ENCODE assay signal across 8 mouse cellular contexts in genomic region chr3:96172197-96173178, GRCm38 (mm10). TPM values are rescaled to one million over a fixed set of nuclear protein-coding genes. Genes with fewer than 3 reads are reported as not detected.
DNase-seq lines count a peak whose midpoint lies in the region; ATAC-seq and TF ChIP-seq lines count a peak whose summit lies in the region.

Gene Sf3b4 (plus strand): TSS chr3:96172332.

- H3K4me2 ChIP-seq in forebrain, embryonic 14.5 days (ENCODE audit: low read length) = peak within 1 kb of the TSS; percentile 95
- peak within 1 kb of the TSS; percentile 85 for H3K4me2 ChIP-seq in lung, embryonic 15.5 days

- H3K27me3 ChIP-seq in forebrain, embryonic 14.5 days (replicated peaks; ENCODE audit: control insufficient read depth, insufficient read depth, low read length) = no peaks in the 10 kb centered on the region
- no peaks in the 10 kb centered on the region for H3K27me3 ChIP-seq in lung, embryonic 15.5 days

- H3K9me3 ChIP-seq in ES-E14 (ENCODE audit: control insufficient read depth, insufficient read depth, low read depth, low read length) = no peaks in the 10 kb centered on the region
- no peaks in the 10 kb centered on the region for H3K9me3 ChIP-seq in forebrain, embryonic 14.5 days (replicated peaks; ENCODE audit: control insufficient read depth, low read length)
- H3K9me3 ChIP-seq in lung, embryonic 15.5 days = no peaks in the 10 kb centered on the region

- peak; percentile 82 for DNase-seq in ES-E14 (ENCODE audit: low read depth, low spot score)
- DNase-seq in forebrain, embryonic 14.5 days (ENCODE audit: low spot score) = peak; percentile 96
- peak; percentile 82 to 86 for DNase-seq in heart, postnatal 14 days
- peak; percentile 82 to 83 for DNase-seq in layer of hippocampus, adult 2 months (ENCODE audit: low spot score in 2 of 2)
- peak; percentile 73 for DNase-seq in ovary, adult 18-20 months (ENCODE audit: low spot score)
- peak; percentile 95 for DNase-seq in thymus, postnatal 0 days (ENCODE audit: low spot score)

- ATAC-seq in cerebellum, adult (ENCODE audit: insufficient number of reproducible peaks, low FRiP score, low TSS enrichment) = peak; percentile 84
- ATAC-seq in forebrain, embryonic 14.5 days = peak; percentile 95
- peak; percentile 93 for ATAC-seq in lung, embryonic 15.5 days (ENCODE audit: borderline replicate concordance, extremely low read depth, low FRiP score, low TSS enrichment)

- WGBS in forebrain, embryonic 14.5 days = under 1% methylated on average over 53 of the region's 58 CpGs
- WGBS in lung, embryonic 15.5 days = under 1% methylated on average over 51 of the region's 58 CpGs

- peaks cover 5 to 14% of the 10 kb centered on the region in 2 experiments; a peak in 3 of 4 replicates for H3K4me1 ChIP-seq in ES-E14 (ENCODE audit: control insufficient read depth in 2 of 2, insufficient read depth in 2 of 2, low read length in 2 of 2, poor library complexity in 1 of 2)
- H3K4me1 ChIP-seq in forebrain, embryonic 14.5 days (ENCODE audit: control insufficient read depth, insufficient read depth, low read length) = peaks cover 13% of the 10 kb centered on the region
- H3K4me1 ChIP-seq in lung, embryonic 15.5 days = peaks cover 37% of the 10 kb centered on the region

- peak within 1 kb of the TSS; percentile 99 for H3K9ac ChIP-seq in ES-E14 (ENCODE audit: insufficient read depth, low read depth, low read length, poor library complexity, severe bottlenecking)
- H3K9ac ChIP-seq in forebrain, embryonic 14.5 days (ENCODE audit: low read length) = peak within 1 kb of the TSS; percentile 88
- H3K9ac ChIP-seq in lung, embryonic 15.5 days = peak within 1 kb of the TSS; percentile 85

- peaks cover 32% of the 10 kb centered on the region for H3K36me3 ChIP-seq in ES-E14 (ENCODE audit: control insufficient read depth, insufficient read depth, low read length, poor library complexity, severe bottlenecking)
- peaks cover 41% of the 10 kb centered on the region for H3K36me3 ChIP-seq in forebrain, embryonic 14.5 days (ENCODE audit: control insufficient read depth, insufficient read depth, low read length)
- peaks cover 28% of the 10 kb centered on the region for H3K36me3 ChIP-seq in lung, embryonic 15.5 days

- TF ChIP-seq CTCF in layer of hippocampus, adult 2 months (conservative IDR thresholded peaks at IDR 0.05) = no peak

- intact Hi-C loops in heart, postnatal 14 days (cut with DNase I) = loop anchor here (2.0 kb wide), 1 partner anchor 48 kb away; the partner anchor contains the start of genes Hist2h2ac and Hist2h2be

- H3K4me3 ChIP-seq in ES-E14 (ENCODE audit: insufficient read depth in 1 of 2, low read depth in 1 of 2, low read length in 2 of 2, poor library complexity in 1 of 2, severe bottlenecking in 1 of 2) = peak within 1 kb of the TSS; percentile 97 to 98
- H3K4me3 ChIP-seq in forebrain, embryonic 14.5 days (ENCODE audit: low read depth, low read length) = peak within 1 kb of the TSS; percentile 73
- peak within 1 kb of the TSS; percentile 98 for H3K4me3 ChIP-seq in layer of hippocampus, adult 2 months
- peak within 1 kb of the TSS; percentile 97 for H3K4me3 ChIP-seq in lung, embryonic 15.5 days

- in situ Hi-C loops in ES-E14 (cut with MboI; ENCODE audit: low sequenced_read_pairs in 2 of 2, unreplicated experiment in 2 of 2) = no loop called here

- H3K27ac ChIP-seq in ES-E14 (ENCODE audit: insufficient read depth, low read depth, low read length, poor library complexity, severe bottlenecking) = peak within 1 kb of the TSS; percentile 86
- peak within 1 kb of the TSS; percentile 98 for H3K27ac ChIP-seq in forebrain, embryonic 14.5 days (ENCODE audit: low read depth, low read length)
- H3K27ac ChIP-seq in layer of hippocampus, adult 2 months = peak within 1 kb of the TSS; percentile 98
- peak within 1 kb of the TSS; percentile 98 for H3K27ac ChIP-seq in lung, embryonic 15.5 days

TF ChIP-seq in ES-E14, 5 proteins besides CTCF, POLR2A, EP300 and RAD21:
- no peak for TF ChIP-seq ZNF384 (IDR thresholded peaks at IDR 0.05; ENCODE audit: low read depth, low read length)
- peak; percentile 71; the same call in 1 of the 2 replicates for TF ChIP-seq HCFC1 (IDR thresholded peaks at IDR 0.05; ENCODE audit: borderline replicate concordance, insufficient read depth, low read length)

RNA-seq across cellular contexts. Expression of gene Sf3b4, which starts in this region (rescaled TPM):
- total RNA-seq in ES-E14 (2012; rRNA removed) = 64.1 and 91.1 TPM in 2 replicates
- 169 and 170 TPM in 2 replicates for polyA plus RNA-seq in forebrain, embryonic 14.5 days (2014; fragmentation: Nextera tagmentation; extraction: Ambion mirVana)
- total RNA-seq in heart, postnatal 14 days (2021) = 10 to 100 TPM; 18.3 to 22.3 TPM
- 10 to 100 TPM; 50.1 to 50.2 TPM for total RNA-seq in layer of hippocampus, adult 2 months (2021)
- 168 and 175 TPM in 2 replicates for polyA plus RNA-seq in lung, embryonic 15.5 days (2015; fragmentation: Nextera tagmentation; extraction: Ambion mirVana)
- polyA plus RNA-seq in thymus, postnatal 0 days (2015; fragmentation: Nextera tagmentation; extraction: Ambion mirVana) = 129 and 151 TPM in 2 replicates

Comparison
In these comparisons a context has a peak if more than half of its experiments do, and no peak if none do; other contexts are left out.
1. Peak in every context shown above with its lines: DNase-seq, ATAC-seq, H3K4me3 ChIP-seq and H3K27ac ChIP-seq.